In the genomic region with DNA sequence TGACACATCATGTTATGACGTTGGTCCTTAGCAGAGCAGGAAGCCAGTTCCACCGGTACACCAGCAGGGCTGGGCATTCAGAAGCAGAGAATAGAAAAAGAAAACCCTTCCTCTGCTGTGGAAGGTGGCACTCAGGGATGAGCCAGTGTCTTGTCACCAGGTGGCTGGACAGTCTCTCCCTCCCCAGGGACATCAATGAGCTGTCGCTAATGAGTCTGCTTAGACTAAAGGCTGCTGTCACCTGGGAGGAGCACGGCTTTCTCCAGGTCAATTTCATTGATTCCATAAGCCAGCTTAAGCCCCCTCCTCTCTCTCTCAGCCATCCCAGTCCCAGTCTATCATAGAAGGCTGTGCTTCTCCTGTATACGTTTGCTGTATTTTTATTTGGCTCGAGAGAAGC, we compare ENCODE assay signal across 16 mouse cellular contexts. TPM values are rescaled to one million over a fixed set of nuclear protein-coding genes. Genes with fewer than 3 reads are reported as not detected.
DNase-seq lines count a peak whose midpoint lies in the region; ATAC-seq lines count a peak whose summit lies in the region.
"Had no signal": no experiment of that assay in that cellular context is flagged by ENCODE, and none has a peak within 500 bp of the region (broad histone marks: within the 10 kb centered on the region; RNA-seq: fewer than 3 reads in every experiment).

No protein-coding gene starts in this region.

- peaks cover 26% of the 10 kb centered on the region for H3K4me1 ChIP-seq in midbrain, embryonic 10.5 days
- peaks cover 19% of the 10 kb centered on the region for H3K4me1 ChIP-seq in midbrain, embryonic 15.5 days
- H3K4me1 ChIP-seq in midbrain, embryonic 12.5 days: peaks cover 17% of the 10 kb centered on the region
- H3K4me1 ChIP-seq in midbrain, embryonic 14.5 days (ENCODE audit: control insufficient read depth, insufficient read depth, low read length): peaks cover 11% of the 10 kb centered on the region; the same call in 1 of the 2 replicates
- H3K4me1 ChIP-seq in kidney, embryonic 15.5 days: peaks cover 8% of the 10 kb centered on the region; the same call in 1 of the 2 replicates
- H3K4me1 ChIP-seq: heart, embryonic 12.5 days had no signal

- DNase-seq in midbrain, embryonic 10.5 days (ENCODE audit: low spot score): peak; percentile 19
- peak; percentile 45 for DNase-seq in midbrain, embryonic 14.5 days
- DNase-seq in frontal cortex, postnatal 10 days (ENCODE audit: low spot score in 2 of 2): no peak
- DNase-seq: adrenal gland, adult 2 months; adrenal gland, postnatal 25 days; cerebellum, adult 2 months; gastrocnemius, postnatal 25 days had no signal

- H3K27ac ChIP-seq in midbrain, embryonic 10.5 days (replicated peaks): 0 out of 2 replicates have a peak overlapping the region, but pooled peaks have one; percentile 2
- no peak overlapping the region for H3K27ac ChIP-seq in midbrain, embryonic 15.5 days
- H3K27ac ChIP-seq in midbrain, embryonic 12.5 days (replicated peaks): peak overlapping the region; percentile 30; the same call in 1 of the 2 replicates
- no peak overlapping the region for H3K27ac ChIP-seq in midbrain, embryonic 14.5 days (replicated peaks; ENCODE audit: low read depth, low read length)
- H3K27ac ChIP-seq in kidney, embryonic 15.5 days: no peak overlapping the region
- H3K27ac ChIP-seq: embryonic facial prominence, embryonic 15.5 days; forebrain, embryonic 15.5 days had no signal

- no peak overlapping the region for H3K4me2 ChIP-seq in midbrain, embryonic 15.5 days
- H3K4me2 ChIP-seq in midbrain, embryonic 12.5 days (replicated peaks): no peak overlapping the region
- no peak overlapping the region; the same call in 1 of the 2 replicates for H3K4me2 ChIP-seq in midbrain, embryonic 14.5 days (ENCODE audit: low read length)
- H3K4me2 ChIP-seq in kidney, embryonic 15.5 days: no peak overlapping the region
- H3K4me2 ChIP-seq: embryonic facial prominence, embryonic 15.5 days had no signal

- peaks cover 2% of the 10 kb centered on the region; the same call in 1 of the 2 replicates for H3K9me3 ChIP-seq in midbrain, embryonic 10.5 days (replicated peaks)
- no peaks in the 10 kb centered on the region for H3K9me3 ChIP-seq in midbrain, embryonic 15.5 days
- peaks cover 7% of the 10 kb centered on the region; the same call in 1 of the 2 replicates for H3K9me3 ChIP-seq in midbrain, embryonic 12.5 days
- H3K9me3 ChIP-seq in midbrain, embryonic 14.5 days (ENCODE audit: control insufficient read depth, low read length): no peaks in the 10 kb centered on the region
- no peaks in the 10 kb centered on the region for H3K9me3 ChIP-seq in kidney, embryonic 15.5 days (replicated peaks)
- H3K9me3 ChIP-seq: embryonic facial prominence, embryonic 15.5 days; forebrain, embryonic 15.5 days had no signal

- H3K9ac ChIP-seq in midbrain, embryonic 15.5 days: no peak overlapping the region
- H3K9ac ChIP-seq in midbrain, embryonic 12.5 days (replicated peaks): no peak overlapping the region
- no peak overlapping the region for H3K9ac ChIP-seq in midbrain, embryonic 14.5 days (replicated peaks; ENCODE audit: low read length)
- no peak overlapping the region for H3K9ac ChIP-seq in kidney, embryonic 15.5 days
- H3K9ac ChIP-seq: embryonic facial prominence, embryonic 15.5 days; forebrain, embryonic 15.5 days; heart, embryonic 12.5 days had no signal

- no peak overlapping the region for H3K4me3 ChIP-seq in midbrain, embryonic 10.5 days
- H3K4me3 ChIP-seq in midbrain, embryonic 15.5 days: no peak overlapping the region
- H3K4me3 ChIP-seq in midbrain, embryonic 12.5 days: no peak overlapping the region
- H3K4me3 ChIP-seq in midbrain, embryonic 14.5 days (replicated peaks; ENCODE audit: low read depth, low read length): no peak overlapping the region
- H3K4me3 ChIP-seq in kidney, embryonic 15.5 days (replicated peaks): no peak overlapping the region
- H3K4me3 ChIP-seq: embryonic facial prominence, embryonic 15.5 days; erythroblast, embryonic 14.5 days had no signal

- no peaks in the 10 kb centered on the region for H3K36me3 ChIP-seq in midbrain, embryonic 10.5 days
- H3K36me3 ChIP-seq in midbrain, embryonic 15.5 days (replicated peaks): no peaks in the 10 kb centered on the region
- H3K36me3 ChIP-seq in midbrain, embryonic 12.5 days: no peaks in the 10 kb centered on the region
- H3K36me3 ChIP-seq in midbrain, embryonic 14.5 days (ENCODE audit: control insufficient read depth, insufficient read depth, low read length): no peaks in the 10 kb centered on the region
- H3K36me3 ChIP-seq in kidney, embryonic 15.5 days: no peaks in the 10 kb centered on the region
- H3K36me3 ChIP-seq: embryonic facial prominence, embryonic 15.5 days; forebrain, embryonic 10.5 days; forebrain, embryonic 15.5 days; heart, embryonic 12.5 days; hindbrain, embryonic 10.5 days had no signal

- peaks cover 12% of the 10 kb centered on the region for H3K27me3 ChIP-seq in midbrain, embryonic 10.5 days (ENCODE audit: low read depth, poor library complexity, severe bottlenecking)
- no peaks in the 10 kb centered on the region for H3K27me3 ChIP-seq in midbrain, embryonic 15.5 days (replicated peaks)
- H3K27me3 ChIP-seq in midbrain, embryonic 12.5 days: peaks cover 15% of the 10 kb centered on the region
- H3K27me3 ChIP-seq in midbrain, embryonic 14.5 days (ENCODE audit: control insufficient read depth, insufficient read depth, low read length): no peaks in the 10 kb centered on the region
- H3K27me3 ChIP-seq in kidney, embryonic 15.5 days: peaks cover 28% of the 10 kb centered on the region
- H3K27me3 ChIP-seq: forebrain, embryonic 15.5 days had no signal

- ATAC-seq in midbrain, embryonic 15.5 days (replicated peaks): no peak
- ATAC-seq in midbrain, embryonic 12.5 days (ENCODE audit: low FRiP score, low read depth): no peak
- no peak for ATAC-seq in midbrain, embryonic 14.5 days (ENCODE audit: low FRiP score, low TSS enrichment)
- no peak for ATAC-seq in kidney, embryonic 15.5 days (replicated peaks; ENCODE audit: low FRiP score)
- ATAC-seq: forebrain, embryonic 15.5 days had no signal

- 33% methylated on average over 6 of the region's 6 CpGs for WGBS in midbrain, embryonic 10.5 days
- 20% methylated on average over 6 of the region's 6 CpGs for WGBS in midbrain, embryonic 15.5 days
- WGBS in midbrain, embryonic 12.5 days: 28% methylated on average over 6 of the region's 6 CpGs
- 20% methylated on average over 6 of the region's 6 CpGs for WGBS in midbrain, embryonic 14.5 days
- 49% methylated on average over 6 of the region's 6 CpGs for WGBS in kidney, embryonic 15.5 days

RNA-seq across cellular contexts. Expression of gene Tmem132d, which starts 51.2 kb away (rescaled TPM):
- 0.28 and 0.37 TPM in 2 replicates for polyA plus RNA-seq in midbrain, embryonic 10.5 days (2016; fragmentation: Nextera tagmentation; extraction: Ambion mirVana)
- 3.2 and 3.4 TPM in 2 replicates for polyA plus RNA-seq in midbrain, embryonic 15.5 days (2015; fragmentation: Nextera tagmentation; extraction: Ambion mirVana)
- 0.64 and 0.70 TPM in 2 replicates for polyA plus RNA-seq in midbrain, embryonic 12.5 days (2016; fragmentation: Nextera tagmentation; extraction: Ambion mirVana)
- 4.0 and 4.1 TPM in 2 replicates for polyA plus RNA-seq in midbrain, embryonic 14.5 days (2014; fragmentation: Nextera tagmentation; extraction: Ambion mirVana)
- 0.30 and 0.58 TPM in 2 replicates for polyA plus RNA-seq in kidney, embryonic 15.5 days (2015; fragmentation: Nextera tagmentation; extraction: Ambion mirVana)
- polyA plus RNA-seq: erythroblast, embryonic 14.5 days had no signal

Comparison
In these comparisons a context has a peak if more than half of its experiments do, and no peak if none do; other contexts are left out.
1. H3K27ac ChIP-seq: peak in midbrain, embryonic 10.5 days (single experiment) and midbrain, embryonic 12.5 days (single experiment); none in midbrain, embryonic 15.5 days (single experiment), midbrain, embryonic 14.5 days (single experiment) and kidney, embryonic 15.5 days (single experiment).
2. DNase-seq: peak in midbrain, embryonic 10.5 days (single experiment) and midbrain, embryonic 14.5 days (single experiment); none in frontal cortex, postnatal 10 days (0 of 2).